Mouse (Mus musculus): ENCODE results near the gene Il13ra1. TPM values are rescaled to one million over a fixed set of nuclear protein-coding genes. Genes with fewer than 3 reads are reported as not detected.

The Il13ra1 gene
- polyA plus RNA-seq, 1 experiment from 2014 or later = 3.8 TPM

GRCm38 (mm10) chrX:36161567-36161966 is 49.7 kb downstream of the Il13ra1 start:
- Histone ChIP-seq H3K9ac (ENCODE audit: low read length) (no peak overlapping the region), H3K9me3 (ENCODE audit: control insufficient read depth, low read length) (no peaks in the 10 kb centered on the region), H3K36me3 (ENCODE audit: control insufficient read depth, insufficient read depth, low read length) (no peaks in the 10 kb centered on the region), H3K4me3 (ENCODE audit: low read depth, low read length) (no peak overlapping the region), H3K4me1 (replicated peaks; ENCODE audit: control insufficient read depth, insufficient read depth, low read length) (no peaks in the 10 kb centered on the region), H3K27me3 (ENCODE audit: control insufficient read depth, insufficient read depth, low read length) (no peaks in the 10 kb centered on the region), H3K27ac (ENCODE audit: low read depth, low read length) (no peak overlapping the region), H3K4me2 (ENCODE audit: low read depth, low read length, severe bottlenecking) (no peak overlapping the region)
- no peak for ATAC-seq (replicated peaks; ENCODE audit: low FRiP score)
- DNase-seq (ENCODE audit: low spot score) = peak; percentile 44
- WGBS = 32% methylated on average over 4 of the region's 4 CpGs

GRCm38 (mm10) chrX:36183625-36184024 is 71.7 kb downstream of the Il13ra1 start:
- ATAC-seq (replicated peaks; ENCODE audit: low FRiP score) = no peak
- Histone ChIP-seq H3K4me1 (replicated peaks; ENCODE audit: control insufficient read depth, insufficient read depth, low read length) (no peaks in the 10 kb centered on the region), H3K27me3 (ENCODE audit: control insufficient read depth, insufficient read depth, low read length) (no peaks in the 10 kb centered on the region), H3K4me3 (ENCODE audit: low read depth, low read length) (no peak overlapping the region), H3K4me2 (ENCODE audit: low read depth, low read length, severe bottlenecking) (no peak overlapping the region), H3K36me3 (ENCODE audit: control insufficient read depth, insufficient read depth, low read length) (no peaks in the 10 kb centered on the region), H3K9me3 (ENCODE audit: control insufficient read depth, low read length) (no peaks in the 10 kb centered on the region), H3K9ac (ENCODE audit: low read length) (no peak overlapping the region), H3K27ac (ENCODE audit: low read depth, low read length) (no peak overlapping the region)
- DNase-seq (ENCODE audit: low spot score) = peak; percentile 61

GRCm38 (mm10) chrX:36186036-36186435 is 74.1 kb downstream of the Il13ra1 start:
- no peaks in the 10 kb centered on the region for H3K27me3 ChIP-seq (ENCODE audit: control insufficient read depth, insufficient read depth, low read length)
- H3K9ac ChIP-seq (ENCODE audit: low read length) = no peak overlapping the region
- no peak overlapping the region for H3K4me2 ChIP-seq (ENCODE audit: low read depth, low read length, severe bottlenecking)
- H3K27ac ChIP-seq (ENCODE audit: low read depth, low read length) = no peak overlapping the region
- H3K4me3 ChIP-seq (ENCODE audit: low read depth, low read length) = no peak overlapping the region
- no peak for ATAC-seq (replicated peaks; ENCODE audit: low FRiP score)
- H3K9me3 ChIP-seq (ENCODE audit: control insufficient read depth, low read length) = no peaks in the 10 kb centered on the region
- 66% methylated on average over 5 of the region's 5 CpGs for WGBS
- no peaks in the 10 kb centered on the region for H3K36me3 ChIP-seq (ENCODE audit: control insufficient read depth, insufficient read depth, low read length)
- no peaks in the 10 kb centered on the region for H3K4me1 ChIP-seq (replicated peaks; ENCODE audit: control insufficient read depth, insufficient read depth, low read length)
- DNase-seq (ENCODE audit: low spot score) = no peak

GRCm38 (mm10) chrX:36186443-36186842 is 74.5 kb downstream of the Il13ra1 start:
- Histone ChIP-seq H3K4me1 (replicated peaks; ENCODE audit: control insufficient read depth, insufficient read depth, low read length) (no peaks in the 10 kb centered on the region), H3K4me2 (ENCODE audit: low read depth, low read length, severe bottlenecking) (no peak overlapping the region), H3K27ac (ENCODE audit: low read depth, low read length) (no peak overlapping the region), H3K27me3 (ENCODE audit: control insufficient read depth, insufficient read depth, low read length) (no peaks in the 10 kb centered on the region), H3K9me3 (ENCODE audit: control insufficient read depth, low read length) (no peaks in the 10 kb centered on the region), H3K9ac (ENCODE audit: low read length) (no peak overlapping the region), H3K4me3 (ENCODE audit: low read depth, low read length) (no peak overlapping the region), H3K36me3 (ENCODE audit: control insufficient read depth, insufficient read depth, low read length) (no peaks in the 10 kb centered on the region)
- WGBS = 38% methylated on average over 6 of the region's 6 CpGs
- DNase-seq (ENCODE audit: low spot score) (no peak), ATAC-seq (replicated peaks; ENCODE audit: low FRiP score) (no peak)

- WGBS = 30% methylated on average over 6 of the region's 6 CpGs
- Histone ChIP-seq H3K9ac (ENCODE audit: low read length) (no peak overlapping the region), H3K4me2 (ENCODE audit: low read depth, low read length, severe bottlenecking) (no peak overlapping the region), H3K36me3 (ENCODE audit: control insufficient read depth, insufficient read depth, low read length) (no peaks in the 10 kb centered on the region), H3K27ac (ENCODE audit: low read depth, low read length) (no peak overlapping the region), H3K4me3 (ENCODE audit: low read depth, low read length) (no peak overlapping the region), H3K9me3 (ENCODE audit: control insufficient read depth, low read length) (no peaks in the 10 kb centered on the region), H3K4me1 (replicated peaks; ENCODE audit: control insufficient read depth, insufficient read depth, low read length) (0 out of 2 replicates have a peak, but pooled peaks cover 2% of the 10 kb centered on the region), H3K27me3 (ENCODE audit: control insufficient read depth, insufficient read depth, low read length) (no peaks in the 10 kb centered on the region)
- DNase-seq (ENCODE audit: low spot score) = no peak
- no peak for ATAC-seq (replicated peaks; ENCODE audit: low FRiP score)
Measured at GRCm38 (mm10) chrX:36193951-36194350, 82.0 kb downstream of the Il13ra1 start.

GRCm38 (mm10) chrX:36195736-36196525 is 84.0 kb downstream of the Il13ra1 start, which contains the start of gene Zcchc12:
TSS of gene Zcchc12 (plus strand) at chrX:36195904.
- no peaks in the 10 kb centered on the region for H3K36me3 ChIP-seq (ENCODE audit: control insufficient read depth, insufficient read depth, low read length)
- H3K27me3 ChIP-seq (ENCODE audit: control insufficient read depth, insufficient read depth, low read length) = no peaks in the 10 kb centered on the region
- peak within 1 kb of the TSS; percentile 25 for H3K4me3 ChIP-seq (ENCODE audit: low read depth, low read length)
- 0 out of 2 replicates have a peak, but pooled peaks cover 2% of the 10 kb centered on the region for H3K4me1 ChIP-seq (replicated peaks; ENCODE audit: control insufficient read depth, insufficient read depth, low read length)
- H3K27ac ChIP-seq (ENCODE audit: low read depth, low read length) = no peak within 1 kb of the TSS
- ATAC-seq (replicated peaks; ENCODE audit: low FRiP score) (peak; percentile 83), DNase-seq (ENCODE audit: low spot score) (peak; percentile 65)
- H3K9me3 ChIP-seq (ENCODE audit: control insufficient read depth, low read length) = no peaks in the 10 kb centered on the region
- WGBS = 23% methylated on average over 28 of the region's 28 CpGs
- peak within 1 kb of the TSS; percentile 50 for H3K4me2 ChIP-seq (ENCODE audit: low read depth, low read length, severe bottlenecking)
- no peak within 1 kb of the TSS for H3K9ac ChIP-seq (ENCODE audit: low read length)

- Histone ChIP-seq H3K9me3 (ENCODE audit: control insufficient read depth, low read length) (no peaks in the 10 kb centered on the region), H3K27me3 (ENCODE audit: control insufficient read depth, insufficient read depth, low read length) (no peaks in the 10 kb centered on the region), H3K27ac (ENCODE audit: low read depth, low read length) (no peak overlapping the region), H3K4me1 (replicated peaks; ENCODE audit: control insufficient read depth, insufficient read depth, low read length) (no peaks in the 10 kb centered on the region), H3K4me2 (ENCODE audit: low read depth, low read length, severe bottlenecking) (no peak overlapping the region), H3K4me3 (ENCODE audit: low read depth, low read length) (no peak overlapping the region), H3K9ac (ENCODE audit: low read length) (no peak overlapping the region), H3K36me3 (ENCODE audit: control insufficient read depth, insufficient read depth, low read length) (no peaks in the 10 kb centered on the region)
- DNase-seq (ENCODE audit: low spot score) (no peak), ATAC-seq (replicated peaks; ENCODE audit: low FRiP score) (no peak)
- WGBS = 73% methylated on average over 2 of the region's 2 CpGs
Measured at GRCm38 (mm10) chrX:36209554-36209953, 97.6 kb downstream of the Il13ra1 start.

GRCm38 (mm10) chrX:36211216-36211615 is 99.3 kb downstream of the Il13ra1 start:
- H3K27ac ChIP-seq (ENCODE audit: low read depth, low read length) = no peak overlapping the region
- H3K9me3 ChIP-seq (ENCODE audit: control insufficient read depth, low read length) = no peaks in the 10 kb centered on the region
- no peak overlapping the region for H3K4me2 ChIP-seq (ENCODE audit: low read depth, low read length, severe bottlenecking)
- WGBS = 82% methylated on average over 3 of the region's 3 CpGs
- H3K27me3 ChIP-seq (ENCODE audit: control insufficient read depth, insufficient read depth, low read length) = no peaks in the 10 kb centered on the region
- no peak overlapping the region for H3K4me3 ChIP-seq (ENCODE audit: low read depth, low read length)
- DNase-seq (ENCODE audit: low spot score) (no peak), ATAC-seq (replicated peaks; ENCODE audit: low FRiP score) (no peak)
- H3K36me3 ChIP-seq (ENCODE audit: control insufficient read depth, insufficient read depth, low read length) = no peaks in the 10 kb centered on the region
- no peak overlapping the region for H3K9ac ChIP-seq (ENCODE audit: low read length)
- H3K4me1 ChIP-seq (replicated peaks; ENCODE audit: control insufficient read depth, insufficient read depth, low read length) = no peaks in the 10 kb centered on the region

Measured in forebrain, embryonic 11.5 days (tissue).